Mouse (Mus musculus) bone marrow macrophage, adult 2 months (primary cell): ENCODE data around the gene Acin1.

Experiments
- CTCF ChIP-seq: IDR thresholded peaks from 2 replicates; pipeline ENCODE4 v1.5.1; 2012; ENCODE audit warnings: low read depth, mild to moderate bottlenecking, low read length, moderate library complexity
- POLR2A ChIP-seq: IDR thresholded peaks from 2 replicates; pipeline ENCODE4 v1.6.1; 2012; ENCODE audit warnings: mild to moderate bottlenecking, low read depth, low read length, borderline replicate concordance

GRCm38 (mm10) chr14:54650621-54651454 is 35.9 kb downstream of the Acin1 start:
- TF ChIP-seq CTCF (peak; percentile 78), POLR2A (no peak)
